ENCODE assay signal across 8 mouse cellular contexts in the genomic region with DNA sequence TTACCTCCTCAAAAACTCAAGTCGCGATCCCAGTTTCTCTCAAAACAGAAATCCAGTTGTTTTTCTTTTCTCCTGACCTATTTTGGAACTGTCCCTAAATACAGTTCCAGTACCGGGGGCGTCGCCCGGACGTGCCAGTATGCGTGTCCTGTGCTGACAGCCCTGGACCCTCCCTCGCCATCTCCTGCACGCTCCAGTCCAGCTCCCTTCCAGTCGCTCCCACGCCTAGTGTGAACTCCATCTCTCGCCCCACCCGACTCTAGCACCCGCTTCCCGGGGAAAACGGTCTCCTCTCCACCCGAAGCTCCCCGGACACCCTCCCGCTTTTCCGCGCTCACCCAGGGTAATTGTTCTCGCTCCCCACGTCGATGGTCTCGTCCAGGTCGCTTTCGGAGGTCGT. TPM values are rescaled to one million over a fixed set of nuclear protein-coding genes. Genes with fewer than 3 reads are reported as not detected.
DNase-seq lines count a peak whose midpoint lies in the region; ATAC-seq and TF ChIP-seq lines count a peak whose summit lies in the region.

No protein-coding gene starts in this region.

- no peak for DNase-seq in thymus, adult 2 months
- DNase-seq in thymus, postnatal 0 days (ENCODE audit: low spot score): no peak
- DNase-seq in liver, embryonic 13.5 days: no peak
- no peak for DNase-seq in thymus, postnatal 10 days (ENCODE audit: low spot score in 2 of 2)
- no peak for DNase-seq in adrenal gland, adult 2 months

- no peak for ATAC-seq in erythroblast, adult 5-6 weeks (replicated peaks; ENCODE audit: low FRiP score, poor library complexity, severe bottlenecking)
- peak; percentile 27; the same call in 1 of the 2 replicates for ATAC-seq in liver, embryonic 13.5 days (ENCODE audit: low read depth)
- ATAC-seq in stomach, embryonic 15.5 days (ENCODE audit: insufficient read depth, low FRiP score, low read depth): 0 out of 2 replicates have a peak, but pooled peaks have one; percentile 7

- no peaks in the 10 kb centered on the region for H3K36me3 ChIP-seq in erythroblast, embryonic 14.5 days (ENCODE audit: control insufficient read depth)
- H3K36me3 ChIP-seq in thymus, adult 2 months (ENCODE audit: control insufficient read depth, insufficient read depth, low read length): no peaks in the 10 kb centered on the region
- H3K36me3 ChIP-seq in liver, embryonic 13.5 days: no peaks in the 10 kb centered on the region
- no peaks in the 10 kb centered on the region for H3K36me3 ChIP-seq in stomach, embryonic 15.5 days

- under 1% methylated on average over 29 of the region's 29 CpGs for WGBS in thymus, adult 2 months
- 2% methylated on average over 29 of the region's 29 CpGs for WGBS in liver, embryonic 13.5 days (ENCODE audit: insufficient replicate concordance)
- under 1% methylated on average over 29 of the region's 29 CpGs for WGBS in stomach, embryonic 15.5 days

- H3K4me1 ChIP-seq in erythroblast, embryonic 14.5 days (ENCODE audit: control insufficient read depth): peaks cover 16% of the 10 kb centered on the region
- peaks cover 10% of the 10 kb centered on the region for H3K4me1 ChIP-seq in thymus, adult 2 months (replicated peaks; ENCODE audit: control insufficient read depth, insufficient read depth, low read length)
- peaks cover 22% of the 10 kb centered on the region for H3K4me1 ChIP-seq in liver, embryonic 13.5 days (replicated peaks)
- peaks cover 10% of the 10 kb centered on the region; the same call in 1 of the 2 replicates for H3K4me1 ChIP-seq in stomach, embryonic 15.5 days

- peaks cover 84% of the 10 kb centered on the region for H3K27me3 ChIP-seq in erythroblast, embryonic 14.5 days (ENCODE audit: control insufficient read depth)
- peaks cover 5% of the 10 kb centered on the region; the same call in 1 of the 2 replicates for H3K27me3 ChIP-seq in thymus, adult 2 months (ENCODE audit: control insufficient read depth, insufficient read depth, low read length)
- H3K27me3 ChIP-seq in liver, embryonic 13.5 days: peaks cover 80% of the 10 kb centered on the region
- peaks cover 3% of the 10 kb centered on the region; the same call in 1 of the 2 replicates for H3K27me3 ChIP-seq in stomach, embryonic 15.5 days (replicated peaks)

- TF ChIP-seq POLR2A in thymus, adult 2 months (IDR thresholded peaks at IDR 0.05; ENCODE audit: control insufficient read depth, extremely low read depth, insufficient read depth, low read length, poor library complexity): no peak

- peak overlapping the region; percentile 39 for H3K9ac ChIP-seq in liver, embryonic 13.5 days
- H3K9ac ChIP-seq in stomach, embryonic 15.5 days: no peak overlapping the region

- peaks cover 12% of the 10 kb centered on the region for H3K9me3 ChIP-seq in erythroblast, embryonic 14.5 days (ENCODE audit: control insufficient read depth, low read length)
- H3K9me3 ChIP-seq in liver, embryonic 13.5 days (replicated peaks): no peaks in the 10 kb centered on the region
- no peaks in the 10 kb centered on the region for H3K9me3 ChIP-seq in stomach, embryonic 15.5 days

- TF ChIP-seq CTCF in thymus, adult 2 months (IDR thresholded peaks at IDR 0.05; ENCODE audit: borderline replicate concordance, control insufficient read depth, extremely low read depth, insufficient read depth, low read length, poor library complexity): no peak

- no peak overlapping the region for H3K27ac ChIP-seq in thymus, adult 2 months (ENCODE audit: control insufficient read depth, insufficient read depth, low read length)
- H3K27ac ChIP-seq in liver, embryonic 13.5 days: no peak overlapping the region
- H3K27ac ChIP-seq in stomach, embryonic 15.5 days: 0 out of 2 replicates have a peak overlapping the region, but pooled peaks have one; percentile 28

- H3K4me2 ChIP-seq in liver, embryonic 13.5 days: peak overlapping the region; percentile 76
- peak overlapping the region; percentile 91 for H3K4me2 ChIP-seq in stomach, embryonic 15.5 days

- peak overlapping the region; percentile 60 for H3K4me3 ChIP-seq in erythroblast, embryonic 14.5 days (replicated peaks)
- H3K4me3 ChIP-seq in thymus, adult 2 months (ENCODE audit: control insufficient read depth, insufficient read depth, low read length): peak overlapping the region; percentile 40
- H3K4me3 ChIP-seq in liver, embryonic 13.5 days (replicated peaks): peak overlapping the region; percentile 55
- H3K4me3 ChIP-seq in stomach, embryonic 15.5 days (replicated peaks): peak overlapping the region; percentile 58

RNA-seq across cellular contexts. Expression of a gene that starts 0.4 kb away (rescaled TPM):
- polyA plus RNA-seq in erythroblast, embryonic 14.5 days (2012): 0.07 and 0.10 TPM in 2 replicates
- not detected in 2 replicates for total RNA-seq in erythroblast, adult 5-6 weeks (2015; ENCODE audit: low replicate concordance)
- total RNA-seq in erythroblast, adult 5-6 weeks (2017; ENCODE audit: low replicate concordance): not detected in 2 replicates
- polyA plus RNA-seq in thymus, adult 2 months (2012; rRNA removed): 3.6 and 4.9 TPM in 2 replicates
- polyA plus RNA-seq in thymus, postnatal 0 days (2015; fragmentation: Nextera tagmentation; extraction: Ambion mirVana): 0.51 and 0.82 TPM in 2 replicates
- polyA plus RNA-seq in liver, embryonic 13.5 days (2015; fragmentation: Nextera tagmentation; extraction: Ambion mirVana): 0.46 and 0.59 TPM in 2 replicates
- polyA plus RNA-seq in stomach, embryonic 15.5 days (2015; fragmentation: Nextera tagmentation; extraction: Ambion mirVana): 5.9 TPM in 2 replicates
- 1 to 10 TPM; 1.4 to 1.5 TPM for total RNA-seq in adrenal gland, adult 2 months (2021)
- polyA plus RNA-seq in adrenal gland, adult 2 months (2012; rRNA removed): 2.7 and 4.7 TPM in 2 replicates

RNA-seq across cellular contexts. Expression of a gene that starts 39.1 kb away (rescaled TPM):
- 2.8 and 4.3 TPM in 2 replicates for polyA plus RNA-seq in erythroblast, embryonic 14.5 days (2012)
- 129 and 168 TPM in 2 replicates for total RNA-seq in erythroblast, adult 5-6 weeks (2015; ENCODE audit: low replicate concordance)
- total RNA-seq in erythroblast, adult 5-6 weeks (2017; ENCODE audit: low replicate concordance): 257 and 280 TPM in 2 replicates
- polyA plus RNA-seq in thymus, adult 2 months (2012; rRNA removed): 7.0 and 7.7 TPM in 2 replicates
- polyA plus RNA-seq in thymus, postnatal 0 days (2015; fragmentation: Nextera tagmentation; extraction: Ambion mirVana): 10.1 and 16.4 TPM in 2 replicates
- 11.8 and 13.9 TPM in 2 replicates for polyA plus RNA-seq in liver, embryonic 13.5 days (2015; fragmentation: Nextera tagmentation; extraction: Ambion mirVana)
- 10.5 and 11.6 TPM in 2 replicates for polyA plus RNA-seq in stomach, embryonic 15.5 days (2015; fragmentation: Nextera tagmentation; extraction: Ambion mirVana)
- total RNA-seq in adrenal gland, adult 2 months (2021): 10 to 100 TPM; 32.6 to 34.1 TPM
- 7.7 and 11.2 TPM in 2 replicates for polyA plus RNA-seq in adrenal gland, adult 2 months (2012; rRNA removed)
